Mouse (Mus musculus) CH12.LX (cell line): ENCODE measurements around the gene Popdc2.

Experiments used
- CTCF ChIP-seq, 2 experiments: IDR thresholded peaks in 1 of 2; conservative IDR thresholded peaks in 1 of 2; 2 replicates each; pipeline ENCODE4 v1.5.1; 2011 to 2012; ENCODE audit warnings: low read depth in 2 of 2, low read length in 2 of 2, improper control_type of control experiment in 1 of 2, inconsistent platforms in 1 of 2, mild to moderate bottlenecking in 1 of 2, moderate library complexity in 1 of 2
- MAX ChIP-seq: IDR thresholded peaks from 2 replicates; pipeline ENCODE4 v1.6.1; 2011; ENCODE audit warnings: low read length, improper control_type of control experiment
- MAZ ChIP-seq: IDR thresholded peaks from 2 replicates; pipeline ENCODE4 v1.6.1; 2012; ENCODE audit warnings: low read depth, mild to moderate bottlenecking, inconsistent platforms, low read length, improper control_type of control experiment, moderate library complexity
- MEF2A ChIP-seq: IDR thresholded peaks from 2 replicates; pipeline ENCODE4 v1.6.1; 2014; ENCODE audit warnings: low read depth, mild to moderate bottlenecking, inconsistent platforms, low read length, improper control_type of control experiment, borderline replicate concordance
- NRF1 ChIP-seq: IDR thresholded peaks from 2 replicates; pipeline ENCODE4 v1.6.1; 2014; ENCODE audit warnings: low read depth, mild to moderate bottlenecking, inconsistent platforms, low read length, improper control_type of control experiment, moderate library complexity
- RCOR1 ChIP-seq: conservative IDR thresholded peaks from 2 replicates; pipeline ENCODE4 v1.6.1; 2012; ENCODE audit warnings: low read depth, mild to moderate bottlenecking, inconsistent platforms, low read length, improper control_type of control experiment
- UBTF ChIP-seq: IDR thresholded peaks from 2 replicates; pipeline ENCODE4 v1.6.1; 2012; ENCODE audit warnings: low read depth, mild to moderate bottlenecking, inconsistent platforms, low read length, improper control_type of control experiment, moderate library complexity

DNA sequence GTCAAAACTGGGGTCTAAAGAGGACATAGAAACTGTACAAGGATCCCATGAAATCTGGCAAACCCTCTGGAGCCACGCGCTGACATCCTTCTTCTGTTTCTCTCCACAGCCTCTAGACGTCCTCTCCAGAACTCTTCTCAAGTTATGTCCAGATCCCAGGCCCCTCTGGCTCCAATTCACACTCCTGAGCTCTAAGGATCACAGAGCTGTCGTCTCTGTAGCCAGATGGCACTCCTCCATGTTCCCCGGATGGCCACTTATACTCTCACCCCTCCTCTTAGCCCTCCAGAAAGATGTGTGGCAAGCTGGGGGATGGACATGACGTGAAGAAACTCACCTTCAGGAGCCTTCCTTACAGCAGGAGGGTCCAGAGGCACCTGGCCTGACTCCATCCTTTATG lies 15.5 kb downstream of the Popdc2 start:
- TF ChIP-seq MAX (no peak), MEF2A (no peak), UBTF (no peak), NRF1 (no peak), MAZ (no peak), CTCF (conservative IDR thresholded peaks at IDR 0.05 in 1 of 2, IDR thresholded peaks at IDR 0.05 in 1 of 2; ENCODE audit: low read depth in 2 of 2, low read length in 2 of 2) (no peak), RCOR1 (no peak)
